In genomic region chr1:152619396-152619795, GRCm38 (mm10) we compare ENCODE assay signal across 1 mouse cellular context.
TF ChIP-seq lines count a peak whose summit lies in the region.

No protein-coding gene starts in this region.

TF ChIP-seq in myocyte, 11 proteins besides CTCF, POLR2A, EP300 and RAD21 (continued from another document):
- TF ChIP-seq MYOD1 (IDR thresholded peaks at IDR 0.05; ENCODE audit: control insufficient read depth in 1 of 3, insufficient read length in 2 of 3, low read depth in 2 of 3) (no peak), SRF (IDR thresholded peaks at IDR 0.05; ENCODE audit: control insufficient read depth, insufficient read length, low read depth) (no peak)
